Mouse (Mus musculus): ENCODE data around the gene Scgb1b19.
"Not testable (repeated sequence)": the region's sequence is repeated elsewhere in the genome, so short reads cannot be mapped to it uniquely, and the experiment has no call there.

Gene Scgb1b19
- long read RNA-seq, experiment 1, result 0 reads
- long read RNA-seq, experiment 2, result 0 reads

GRCm38 (mm10) chr7:33286991-33287390 is at the start of gene Scgb1b19:
Gene Scgb1b19, plus strand, starts transcription at chr7:33287291.
- intact Hi-C loops (cut with DNase I), result not testable (repeated sequence)

- intact Hi-C loops (cut with DNase I), result not testable (repeated sequence)
Observed at GRCm38 (mm10) chr7:33280238-33280637, 6.9 kb upstream of the Scgb1b19 start, which contains the start of gene Scgb2b19. Gene Scgb2b19, minus strand, starts transcription at chr7:33280338.

Data from adrenal gland (tissue).